Mouse (Mus musculus): ENCODE results near the gene Metap2.
"Not testable (repeated sequence)": the region's sequence is repeated elsewhere in the genome, so short reads cannot be mapped to it uniquely, and the experiment has no call there.

GRCm38 (mm10) chr10:93835115-93835514 lies 61.8 kb downstream of the Metap2 start:
- TF ChIP-seq CTCF (IDR thresholded peaks at IDR 0.05; ENCODE audit: low read depth); EP300 (optimal IDR thresholded peaks at IDR 0.05): not testable (repeated sequence)

All from stomach, postnatal 0 days (tissue).